Mouse (Mus musculus) gastrocnemius, postnatal 10 days (tissue): ENCODE measurements at regions not wholly inside any gene's neighbourhood (a gene's known extent, or its start where the extent isn't known, plus 50 kb on each side); places are given as distances from the start of the nearest gene placed in this dataset.

Experiments used
- DNase-seq: peaks from one replicate; pipeline ENCODE4 v3.0.0; 2021; ENCODE audit warnings: mixed read lengths

DNA sequence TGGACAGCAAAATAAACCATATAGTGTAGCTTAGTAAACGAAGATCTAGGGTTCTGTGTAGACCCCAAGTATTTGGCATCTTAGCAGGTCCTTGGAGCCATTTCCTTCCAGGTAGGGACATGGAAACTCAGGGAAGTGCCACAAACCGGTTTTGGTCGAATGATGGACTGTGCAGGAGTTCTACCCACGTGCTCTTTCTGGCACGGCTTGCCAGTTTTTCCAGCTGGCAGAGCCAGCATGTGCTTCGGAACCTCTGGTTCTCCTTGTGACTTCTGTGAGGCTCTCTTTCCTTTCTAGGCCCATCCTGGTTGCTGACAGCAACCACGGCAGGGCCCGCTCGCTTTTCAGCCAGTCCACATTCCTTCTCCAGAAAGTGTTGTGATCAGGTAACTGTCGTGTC is 291.4 kb downstream of the Kcnrg start:
- DNase-seq = no peak

DNA sequence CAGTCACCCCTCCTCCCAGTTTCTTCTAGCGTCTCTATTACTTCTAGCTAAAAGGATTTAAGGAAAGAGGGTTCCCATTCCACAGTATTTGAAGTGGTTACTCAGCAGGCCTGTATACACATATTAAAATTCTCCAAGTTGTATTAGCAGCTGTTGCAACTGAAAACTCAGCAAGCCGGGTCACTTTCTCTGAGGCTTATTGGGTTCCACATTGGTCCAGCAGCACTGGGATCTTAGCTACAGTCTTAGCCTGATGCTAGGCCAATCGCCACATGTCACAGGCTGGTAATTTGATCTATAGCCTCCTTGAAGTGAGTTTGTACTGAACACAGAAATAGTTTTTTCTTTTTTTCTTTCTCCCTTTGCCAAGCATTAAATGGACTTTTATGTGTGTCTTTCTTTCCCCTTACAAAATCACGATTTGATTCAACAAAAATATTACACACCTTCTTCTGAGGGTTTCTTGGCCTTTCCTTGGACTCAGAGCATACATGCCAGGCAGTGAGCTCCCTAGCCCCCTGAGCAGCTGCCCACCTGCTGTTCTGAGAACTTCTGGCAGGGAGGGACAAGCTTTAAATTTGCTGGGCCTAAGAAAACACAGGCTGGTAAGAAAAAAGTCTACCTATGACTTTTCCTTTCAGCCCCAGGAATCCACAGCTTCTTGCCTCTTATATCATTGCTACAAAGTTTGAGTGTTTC is 297.3 kb downstream of the Kcnrg start:
- no peak for DNase-seq

DNA sequence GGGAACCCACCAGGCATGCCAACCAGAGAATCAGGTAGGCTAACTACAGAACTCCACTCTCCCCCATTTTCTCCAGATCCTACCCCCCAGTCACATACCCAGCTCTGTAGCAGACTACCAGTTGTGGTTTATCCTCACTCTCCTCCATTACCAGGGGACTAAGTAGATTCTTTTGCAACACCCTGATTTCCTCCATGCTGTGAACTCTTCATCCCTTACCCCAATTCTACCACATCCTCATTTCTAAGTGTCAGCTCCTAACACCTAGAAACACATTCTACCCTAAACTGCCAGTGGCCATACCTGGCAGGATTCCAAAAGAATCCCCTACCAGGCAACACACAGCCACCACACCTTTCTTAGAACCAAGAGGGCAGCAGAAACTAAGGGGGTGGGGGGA is 310.9 kb downstream of the Kcnrg start:
- DNase-seq = no peak

DNA sequence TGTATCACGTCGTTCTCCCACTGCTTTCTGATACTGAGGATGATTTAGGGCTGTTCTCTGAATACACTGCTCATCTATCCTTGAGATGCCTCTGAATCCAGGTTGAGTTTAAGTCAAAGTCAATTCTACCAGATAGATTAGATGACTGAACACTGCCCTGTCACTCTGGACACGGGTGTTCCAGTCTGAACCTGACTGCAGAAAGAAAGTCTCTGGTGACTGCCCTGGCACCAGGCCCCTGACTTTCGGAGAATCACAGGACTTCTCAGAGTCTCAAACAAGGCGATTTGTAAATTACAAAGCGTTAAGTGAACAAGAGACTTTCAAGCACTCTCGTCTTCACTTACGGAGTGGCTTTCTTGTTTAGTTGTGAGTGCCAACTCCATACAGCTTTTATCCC is 324.6 kb downstream of the Kcnrg start:
- DNase-seq = no peak

DNA sequence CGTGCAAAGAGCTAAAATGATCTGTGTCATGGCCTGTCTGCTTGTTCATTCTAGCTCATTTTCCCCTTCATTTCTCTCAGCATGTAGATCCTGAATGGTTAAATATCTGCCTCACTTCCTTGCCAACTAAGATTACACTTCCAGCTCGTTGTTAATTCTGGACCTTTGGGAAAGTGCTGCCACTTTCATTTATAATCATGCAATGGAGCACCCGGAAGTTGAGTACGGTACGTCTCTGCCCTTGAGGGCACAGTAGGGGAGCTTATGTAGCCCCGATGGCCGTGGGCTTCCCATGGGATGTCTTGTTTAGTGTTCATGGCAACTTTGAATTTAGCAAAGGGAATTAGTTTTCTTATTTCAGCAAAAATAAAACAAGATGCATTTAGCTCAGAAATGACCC is 334.4 kb downstream of the Kcnrg start:
- DNase-seq = no peak

DNA sequence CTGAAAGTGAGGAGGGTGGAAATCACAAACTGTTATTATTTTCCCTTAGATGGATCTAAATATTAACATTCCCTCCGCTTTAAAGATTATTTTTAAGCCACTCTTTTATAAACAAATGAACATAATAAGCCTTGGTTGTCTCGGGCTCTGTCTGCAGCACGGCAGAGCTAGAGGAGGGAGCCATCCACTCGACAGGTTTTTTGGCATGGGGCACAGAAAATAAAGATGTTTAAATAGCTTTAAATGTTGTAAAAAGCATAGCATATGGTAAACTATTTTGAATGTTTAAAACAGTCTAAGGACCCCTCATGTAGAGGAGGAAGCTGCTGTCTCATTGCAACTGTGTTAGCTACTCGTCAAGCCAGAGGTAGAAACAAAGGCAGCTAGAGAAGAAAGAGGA is 338.4 kb downstream of the Kcnrg start:
- DNase-seq = no peak

DNA sequence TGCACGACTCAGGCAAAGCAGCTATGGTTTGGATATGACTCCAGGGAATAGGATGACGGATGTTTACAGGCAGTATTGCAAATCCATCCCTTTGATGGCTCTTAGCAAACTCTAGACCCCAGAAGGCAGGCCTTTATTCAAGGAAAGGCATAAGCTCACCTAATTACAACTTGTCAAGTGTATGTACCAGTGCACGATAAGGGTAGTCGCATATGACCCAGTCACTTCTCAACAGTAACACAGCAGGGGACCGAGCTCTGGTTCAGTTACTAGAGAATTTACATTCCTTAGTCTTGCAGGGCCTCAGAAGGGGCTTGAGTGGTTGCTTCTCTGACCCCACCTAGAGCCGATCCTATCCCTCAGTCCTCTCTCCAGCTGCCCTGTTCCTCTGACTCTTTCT is 342.2 kb downstream of the Kcnrg start:
- DNase-seq = no peak

DNA sequence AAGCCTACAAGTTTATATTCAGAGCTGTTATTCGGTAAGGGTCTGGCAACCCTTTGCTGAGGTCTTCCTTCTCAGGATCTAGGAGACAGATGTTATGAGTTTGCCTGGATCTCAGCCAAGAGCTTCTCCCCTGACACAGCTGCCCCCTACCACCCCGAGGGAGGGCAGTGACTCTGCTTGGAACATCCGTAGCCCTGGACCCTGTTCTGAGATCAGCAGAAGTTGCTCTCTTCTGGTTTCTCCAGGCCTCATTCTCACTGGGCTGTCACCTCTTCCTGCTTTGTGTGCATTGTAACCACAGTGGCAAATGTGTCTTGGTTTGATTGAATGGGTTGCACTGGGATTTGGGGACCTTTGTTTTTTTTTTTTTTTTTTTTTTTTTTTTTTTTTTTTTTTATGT is 342.4 kb upstream of the Rnaseh2b start:
- DNase-seq = no peak

DNA sequence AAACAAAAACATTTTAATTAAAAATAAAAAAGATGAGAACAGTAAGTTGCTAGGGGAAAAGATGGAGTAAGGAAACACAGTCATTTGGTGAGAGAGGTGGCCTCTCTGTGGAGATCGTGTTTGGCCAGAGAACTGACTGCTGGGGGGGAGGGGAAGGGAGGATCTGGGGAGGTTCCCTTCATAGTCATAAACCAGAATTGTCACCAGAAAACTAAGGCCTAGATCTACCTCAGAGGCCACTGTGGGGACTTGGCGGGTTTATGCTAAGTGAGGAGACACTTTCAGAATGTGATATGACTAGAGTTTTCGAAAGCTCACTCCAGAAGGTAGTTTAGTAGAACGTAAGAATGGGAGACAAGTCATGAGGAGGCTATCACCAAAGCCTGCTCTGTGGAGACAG is 339.4 kb upstream of the Rnaseh2b start:
- DNase-seq = no peak

DNA sequence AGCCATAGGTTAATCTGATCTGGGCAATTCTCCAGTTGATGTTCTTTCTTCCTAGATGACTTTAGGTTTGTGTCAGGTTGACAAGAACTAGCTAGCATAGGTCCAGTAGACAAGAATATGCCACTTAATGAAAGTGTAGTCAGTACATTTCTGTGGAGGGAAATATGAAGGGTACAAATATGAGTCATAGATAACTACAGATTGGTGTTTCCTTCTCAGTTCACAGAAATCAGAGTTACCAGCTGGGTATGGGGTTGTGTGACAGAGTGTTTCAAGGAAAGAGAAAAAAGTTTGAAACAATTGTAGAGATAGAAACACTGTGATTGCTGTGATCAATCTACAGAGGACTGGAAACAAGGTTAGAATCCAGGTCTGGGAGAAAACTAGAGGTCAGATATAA is 337.0 kb upstream of the Rnaseh2b start:
- DNase-seq = no peak

DNA sequence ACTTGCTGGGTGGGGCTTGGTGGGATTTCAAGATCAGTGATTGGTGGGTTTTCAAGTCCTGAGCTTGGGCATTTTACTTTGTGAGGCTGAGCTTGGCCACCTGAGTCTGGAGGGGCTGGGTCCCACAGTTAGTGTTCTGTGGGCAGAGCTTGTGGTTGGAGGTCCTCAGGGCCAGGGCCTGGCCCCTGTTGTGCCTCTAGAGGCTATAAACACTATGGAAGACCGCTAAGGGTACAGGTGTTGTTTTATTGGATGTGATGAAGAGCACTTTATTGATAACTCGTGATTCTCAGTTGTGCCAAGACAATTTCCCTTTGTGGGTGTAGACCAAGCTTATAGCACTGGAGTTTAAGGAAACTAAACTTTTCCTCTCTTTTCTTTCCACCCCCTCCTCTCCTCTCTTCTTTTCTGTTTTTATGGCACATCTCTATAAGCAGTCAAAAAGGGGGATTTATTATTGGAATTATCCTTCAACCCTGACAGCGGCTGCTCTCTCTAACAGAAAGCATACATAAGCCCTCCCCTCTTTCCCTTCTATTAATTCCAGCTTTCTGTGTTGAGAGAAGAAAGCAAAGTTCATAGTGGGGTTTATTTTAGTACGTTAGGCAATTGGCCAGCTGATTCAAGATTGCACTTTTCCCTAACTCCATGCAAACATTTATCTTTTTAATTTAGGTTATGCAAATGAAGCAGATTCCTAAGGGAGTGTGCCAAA is 332.0 kb upstream of the Rnaseh2b start:
- DNase-seq = no peak

DNA sequence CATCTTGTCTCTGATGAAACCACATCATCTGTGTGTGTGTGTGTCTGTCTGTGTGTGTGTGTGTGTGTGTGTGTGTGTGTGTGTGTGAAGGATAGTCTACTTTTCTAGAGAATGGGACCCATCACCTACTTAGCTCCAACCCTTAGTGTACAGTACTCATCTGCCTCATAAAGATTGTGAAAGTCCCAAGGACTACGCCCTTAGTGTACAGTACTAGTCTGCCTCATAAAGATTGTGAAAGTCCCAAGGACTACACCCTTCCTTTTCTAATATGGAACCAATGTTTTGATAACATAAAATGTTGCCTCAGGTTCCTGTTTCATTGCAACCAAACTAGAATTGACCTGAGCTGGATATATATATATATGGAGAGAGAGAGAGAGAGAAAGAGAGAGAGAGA is 323.9 kb upstream of the Rnaseh2b start:
- no peak for DNase-seq

DNA sequence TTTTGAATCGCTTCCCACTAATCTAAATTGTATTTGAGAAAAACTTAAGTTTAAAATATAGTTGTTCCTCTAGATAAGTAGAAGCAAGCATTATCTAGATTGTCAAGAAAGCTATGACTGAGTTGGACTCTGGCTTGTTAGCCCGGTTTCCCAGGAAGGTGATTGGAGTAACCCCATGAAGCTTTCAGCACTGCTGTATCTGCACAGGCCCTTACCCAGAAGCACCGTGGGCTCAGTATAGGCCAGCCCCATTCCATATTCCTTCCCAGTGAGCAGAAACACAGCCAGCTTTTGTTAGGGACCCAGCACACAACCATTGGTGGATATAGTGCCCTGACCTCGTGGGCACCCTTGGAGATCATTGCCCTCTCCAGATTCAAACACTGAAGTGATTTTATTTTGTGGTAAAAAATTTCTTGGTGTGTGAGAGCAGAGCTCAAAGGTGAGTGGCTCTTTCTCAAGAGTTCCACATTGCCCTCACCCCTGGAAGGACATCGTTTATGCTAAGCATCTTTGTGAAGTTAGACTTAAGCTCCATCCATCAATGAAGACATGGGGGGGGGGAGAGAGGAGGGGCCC is 323.3 kb upstream of the Rnaseh2b start:
- no peak for DNase-seq

DNA sequence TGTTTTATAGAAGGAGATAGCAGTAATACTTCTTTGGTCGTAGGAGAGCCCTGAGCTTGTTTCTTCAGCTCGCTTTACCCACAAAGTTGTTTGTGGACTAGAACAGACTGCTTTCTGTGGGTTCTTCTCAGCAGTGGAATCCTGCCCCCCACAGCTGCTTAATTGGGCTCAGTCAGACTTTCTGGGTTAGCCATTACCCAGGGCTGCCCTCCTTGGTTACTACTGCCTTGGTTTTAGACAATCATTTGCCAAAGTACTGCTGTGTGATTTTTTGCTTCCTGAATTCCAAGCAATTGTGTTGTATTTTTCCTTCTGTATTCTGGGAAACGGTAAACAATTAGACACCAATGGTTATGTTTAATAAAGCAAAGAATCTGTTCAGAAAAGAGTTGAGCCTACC is 321.8 kb upstream of the Rnaseh2b start:
- no peak for DNase-seq

DNA sequence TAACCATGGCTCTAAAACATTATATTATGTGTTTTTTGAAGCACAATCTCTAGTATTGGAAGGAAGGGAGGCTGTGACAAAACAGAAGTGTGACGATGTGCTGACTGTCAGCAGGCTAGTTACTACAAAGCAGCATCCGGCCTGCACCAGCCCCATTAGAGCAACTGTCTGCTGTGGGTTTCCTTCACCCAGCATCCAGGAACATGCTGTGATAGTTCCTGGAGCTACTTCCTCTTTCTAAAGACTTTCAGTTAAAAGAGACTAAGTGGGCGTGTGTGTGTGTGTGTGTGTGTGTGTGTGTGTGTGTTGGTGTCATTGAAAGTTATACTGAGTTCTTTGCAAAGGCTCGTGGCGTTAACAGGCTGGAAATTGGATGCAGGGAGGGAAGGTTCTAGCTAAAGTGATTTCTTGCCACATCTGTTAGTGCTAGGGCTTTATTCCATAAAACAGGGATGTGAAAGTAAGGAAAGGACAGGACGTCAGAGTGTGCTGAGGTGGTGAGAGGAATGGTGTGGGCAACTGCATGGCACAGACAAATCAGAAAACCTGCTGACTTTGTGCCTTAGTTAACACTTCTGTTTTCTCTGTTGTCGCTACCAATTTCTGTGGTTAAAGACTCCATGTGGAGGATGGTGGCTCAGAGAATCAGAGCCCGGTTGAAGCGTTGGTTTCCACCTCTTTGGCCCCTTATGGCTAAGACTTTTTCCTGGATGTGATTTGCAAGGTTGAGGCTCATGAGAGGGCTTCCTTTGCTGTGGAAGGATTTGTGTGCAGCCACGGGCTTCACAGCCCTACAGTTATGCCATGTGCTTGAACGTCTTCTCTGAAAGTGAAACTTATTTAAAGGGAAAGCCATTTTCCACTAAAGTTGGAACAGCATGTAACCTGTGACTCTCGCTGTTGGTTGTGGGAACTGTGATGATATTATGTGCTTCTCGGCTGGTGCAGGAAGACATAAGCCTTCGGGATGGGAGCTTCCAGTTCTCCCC is 321.0 kb upstream of the Rnaseh2b start:
- no peak for DNase-seq

DNA sequence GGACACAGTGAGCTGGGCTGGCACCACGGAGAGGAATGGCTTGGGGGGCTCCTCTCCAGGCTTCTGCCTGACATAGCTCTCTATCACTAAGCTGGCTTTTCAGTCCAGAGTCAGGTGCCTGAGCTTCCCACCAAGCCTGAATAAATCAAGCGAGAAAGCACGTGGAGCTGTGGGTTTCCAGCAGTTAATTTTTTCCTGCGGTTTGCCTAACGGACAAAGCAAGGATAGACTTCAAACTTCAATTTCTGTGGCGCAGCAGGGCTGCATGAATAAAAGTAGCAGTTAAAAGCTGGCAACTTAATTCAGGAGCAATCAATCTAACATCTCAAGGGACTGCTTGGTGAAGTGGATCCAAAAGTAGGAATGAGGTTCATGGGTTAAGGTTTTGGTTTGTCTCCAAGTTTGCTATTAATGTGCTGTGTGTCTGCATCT is 317.1 kb upstream of the Rnaseh2b start:
- DNase-seq = no peak

DNA sequence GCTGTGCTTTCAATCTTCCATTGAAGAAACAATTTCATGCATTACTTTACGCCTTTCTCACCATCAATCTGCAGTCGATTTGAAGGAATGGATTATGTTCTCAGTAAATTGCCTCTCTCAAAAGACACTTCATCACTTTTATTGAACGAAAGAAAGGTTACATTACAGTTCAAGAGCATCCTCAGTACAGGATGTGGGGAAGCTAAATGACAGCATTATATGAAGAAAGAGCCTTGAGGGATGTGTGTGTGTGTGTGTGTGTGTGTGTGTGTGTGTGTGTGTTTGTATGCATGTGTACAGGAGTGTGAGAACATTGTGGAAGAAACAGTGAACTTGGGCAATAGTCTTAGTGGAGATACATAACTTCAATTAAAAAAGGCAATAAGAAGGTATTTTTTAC is 311.8 kb upstream of the Rnaseh2b start:
- DNase-seq = no peak

DNA sequence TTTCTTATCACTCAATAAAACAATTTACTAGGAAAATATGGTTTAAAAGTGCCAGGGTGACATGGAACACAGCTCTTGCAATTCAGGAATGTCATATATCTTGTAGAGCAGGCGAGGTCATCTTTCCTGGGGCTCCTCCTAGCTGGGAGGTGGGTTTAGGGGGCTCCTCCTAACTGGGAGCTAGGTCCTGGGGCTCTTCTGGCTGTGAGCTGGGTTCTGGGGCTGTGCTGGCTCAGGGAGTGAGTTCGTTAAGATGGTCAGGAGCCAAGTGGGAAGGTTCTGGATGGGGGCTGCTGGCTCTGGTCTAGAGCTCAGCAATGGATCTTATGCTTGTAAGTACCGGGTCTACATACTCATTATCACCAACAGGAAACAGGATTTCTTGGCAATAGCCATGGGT is 306.8 kb upstream of the Rnaseh2b start:
- no peak for DNase-seq

DNA sequence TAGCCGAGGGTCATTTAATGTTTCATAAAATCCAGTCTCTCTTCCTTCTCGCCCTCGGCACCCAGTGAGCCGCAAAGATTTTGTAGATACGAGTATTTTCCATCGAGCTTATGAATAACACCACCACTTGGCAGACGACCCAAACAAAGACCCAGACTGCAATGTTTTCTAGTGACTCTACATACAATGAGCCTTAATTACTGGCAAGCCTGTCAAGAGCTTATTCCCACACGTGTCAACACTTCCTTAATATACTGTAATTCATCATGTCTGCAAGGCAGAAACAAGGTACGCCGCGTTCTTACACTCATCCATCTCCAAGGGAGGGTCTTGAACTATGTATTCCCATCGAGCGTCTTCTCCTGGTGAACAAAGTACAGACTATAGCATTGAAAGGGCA is 306.2 kb upstream of the Rnaseh2b start:
- DNase-seq = no peak

DNA sequence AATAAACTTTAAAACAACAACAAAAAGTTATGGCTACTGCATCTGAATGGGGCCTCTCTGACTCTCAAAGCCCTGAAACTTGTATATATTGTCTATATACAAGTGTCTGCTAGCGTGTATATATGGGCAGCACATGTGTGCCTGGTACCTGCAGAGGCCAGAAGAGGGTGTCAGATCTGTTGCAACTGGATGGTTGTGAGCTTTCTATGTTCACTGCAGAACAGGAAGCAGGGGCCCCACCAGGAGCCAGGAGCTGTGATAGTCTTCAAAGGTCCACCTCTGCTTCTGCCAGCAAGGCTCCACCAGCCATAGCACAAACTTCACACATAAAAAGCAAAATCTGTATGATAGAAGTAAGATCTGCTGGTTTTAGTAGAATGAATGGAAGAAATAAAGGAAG is 297.1 kb upstream of the Rnaseh2b start:
- DNase-seq = no peak

DNA sequence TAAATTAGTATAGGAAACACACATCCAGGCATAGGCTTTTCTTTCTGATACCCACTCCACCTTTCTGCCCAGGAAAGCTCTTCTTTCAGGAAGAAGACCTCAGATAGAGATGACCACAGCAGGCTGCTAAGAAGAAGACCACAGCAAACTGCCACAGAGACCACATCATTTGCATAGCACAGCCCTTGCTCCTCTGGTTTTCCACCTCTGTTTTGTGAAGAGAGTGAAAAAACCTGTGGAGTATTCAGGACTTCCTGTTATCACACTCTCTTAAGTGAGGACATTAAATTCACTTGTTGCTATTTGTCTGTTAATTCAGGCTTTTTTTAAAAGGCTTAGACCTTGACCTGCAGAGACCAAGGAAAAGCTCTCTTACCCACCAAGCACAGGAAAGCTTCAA is 294.7 kb upstream of the Rnaseh2b start:
- no peak for DNase-seq

DNA sequence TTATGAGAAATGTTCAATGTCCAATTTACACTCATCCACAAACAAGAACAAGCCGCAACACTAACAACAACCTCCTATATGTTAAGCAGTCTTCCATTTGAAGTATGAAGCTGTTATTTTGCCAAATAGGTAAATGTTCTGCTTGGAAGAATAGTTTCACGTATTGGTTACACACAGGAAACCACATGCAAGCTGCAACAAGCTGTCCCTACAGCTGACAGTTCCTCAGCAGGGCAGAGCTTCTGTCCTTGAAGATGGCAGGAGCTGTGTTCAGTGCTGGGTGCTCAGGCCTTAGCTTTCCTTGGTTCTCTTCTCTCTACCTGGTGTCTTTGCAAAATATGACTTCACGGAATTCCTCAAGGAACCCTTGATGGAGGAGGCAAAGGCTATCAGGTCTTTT is 294.1 kb upstream of the Rnaseh2b start:
- DNase-seq = no peak

DNA sequence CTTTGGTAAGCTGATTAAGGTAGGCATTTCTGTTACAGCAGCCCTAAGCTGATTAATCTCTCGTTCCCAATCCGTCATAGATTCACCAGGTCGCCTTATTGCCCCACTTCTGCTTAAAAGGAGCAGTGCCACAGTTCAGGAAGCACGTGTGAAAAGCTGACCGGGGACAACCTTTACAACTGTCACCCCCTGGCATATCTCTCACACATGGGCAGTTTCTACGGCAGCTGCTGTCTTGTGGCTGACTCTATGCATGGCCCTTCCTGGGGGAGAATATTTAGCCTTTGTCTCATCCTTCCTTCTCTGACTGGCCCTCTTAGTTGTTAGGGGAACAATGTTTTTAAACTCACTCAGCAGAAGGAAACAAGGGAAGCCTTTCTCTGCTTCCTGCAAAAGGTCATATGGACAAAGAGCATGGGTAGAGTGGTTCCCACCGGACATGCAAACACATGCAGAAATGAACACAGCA is 290.9 kb upstream of the Rnaseh2b start:
- no peak for DNase-seq
